Mouse (Mus musculus): ENCODE data around the gene Tnni3.

Gene Tnni3

DNA sequence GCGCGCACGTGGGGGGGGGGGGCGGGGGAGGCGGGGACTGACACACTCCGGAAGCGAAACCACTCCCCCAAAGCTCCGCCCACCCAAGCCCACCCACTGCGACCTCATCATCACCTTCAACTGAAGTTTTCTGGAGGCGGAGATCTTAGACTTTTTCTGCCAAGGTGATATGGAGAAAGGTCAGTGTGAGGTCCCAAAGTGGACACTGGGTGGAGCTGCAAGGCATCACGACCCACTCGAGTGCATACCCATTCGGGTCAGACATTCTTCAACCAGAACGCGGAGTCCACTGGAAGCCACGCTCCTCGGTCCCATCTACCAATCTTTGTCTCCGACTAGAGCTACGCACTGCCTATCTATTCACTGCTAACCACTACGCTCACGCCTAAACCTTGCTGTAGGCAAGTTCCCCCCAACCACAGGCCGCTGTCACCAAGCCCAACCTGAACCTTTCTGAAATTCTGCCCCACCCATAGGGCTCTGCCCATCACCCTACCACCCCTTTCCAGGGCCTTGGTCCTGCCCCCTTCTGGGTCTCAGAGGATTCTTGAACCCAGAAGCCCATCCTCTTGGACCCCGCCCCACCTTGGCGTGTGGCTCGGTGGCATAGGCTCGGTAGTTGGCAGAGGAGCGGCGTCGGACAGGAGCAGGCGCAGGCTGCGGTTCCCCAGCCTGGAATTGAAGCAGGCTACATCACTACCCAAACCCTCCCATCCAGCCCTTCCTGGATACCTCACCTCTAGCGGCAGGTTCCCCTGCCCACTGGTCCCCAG, 2.6 kb downstream of the Tnni3 start:
- no peak for DNase-seq (ENCODE audit: low read depth, low spot score)

DNA sequence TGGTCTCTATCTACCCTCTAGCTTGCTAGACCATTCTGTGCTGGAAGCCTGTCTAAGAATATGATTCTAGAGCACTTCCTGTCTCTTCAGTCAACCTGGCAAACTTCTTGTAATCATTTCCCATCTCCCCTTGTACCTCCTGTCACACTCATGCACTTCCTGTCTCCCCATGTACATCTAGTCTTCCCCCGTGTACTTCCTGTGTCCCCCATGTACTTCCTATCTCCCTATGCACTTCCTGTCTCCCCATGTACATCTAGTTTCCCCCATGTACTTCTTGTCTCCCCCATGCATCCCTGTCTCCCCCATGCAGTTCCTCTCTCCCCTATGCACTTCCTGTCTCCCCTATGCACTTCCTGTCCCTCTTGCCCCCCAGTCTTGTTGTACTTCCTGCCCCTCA, 5.5 kb downstream of the Tnni3 start:
- no peak for DNase-seq (ENCODE audit: low read depth, low spot score)

DNA sequence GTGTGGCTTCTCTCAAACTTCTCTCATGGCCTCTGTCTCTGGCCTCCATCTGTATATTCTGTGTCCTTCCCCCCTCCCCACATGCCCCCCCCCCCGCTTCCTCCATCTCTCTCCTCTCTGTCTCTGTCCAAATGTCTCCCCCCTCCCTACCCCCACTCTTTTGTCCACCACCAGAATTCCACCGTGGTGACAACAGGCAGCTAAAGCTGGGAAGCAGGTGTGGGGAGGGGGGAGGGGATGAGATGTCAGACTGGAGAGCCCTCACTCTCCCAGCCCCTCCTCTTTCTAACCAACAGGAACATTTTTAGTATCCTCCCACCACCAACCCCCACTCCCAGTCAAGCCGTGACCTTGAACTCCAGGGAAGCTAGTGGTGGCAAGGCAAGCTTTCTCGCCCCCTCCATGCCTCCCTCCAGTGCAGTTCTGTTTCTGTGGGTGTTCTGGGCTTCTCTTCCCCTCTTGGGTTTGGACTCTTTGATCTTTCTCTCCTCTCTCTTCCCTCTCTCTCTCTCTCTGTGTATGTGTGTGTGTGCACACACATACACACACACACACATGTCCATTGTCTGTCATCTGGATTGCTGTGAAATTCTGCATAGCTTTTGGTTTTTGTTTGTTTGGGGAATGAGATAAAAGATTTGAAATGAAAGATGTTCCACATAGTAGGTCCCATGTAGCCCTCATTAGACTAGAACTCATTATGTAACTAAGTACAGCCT, 7.5 kb downstream of the Tnni3 start, which contains the start of gene Tnnt1:
TSS of gene Tnnt1 (minus strand) at position 51 of the 719 bp plus-strand sequence.
- no peak for DNase-seq (ENCODE audit: low read depth, low spot score)

DNA sequence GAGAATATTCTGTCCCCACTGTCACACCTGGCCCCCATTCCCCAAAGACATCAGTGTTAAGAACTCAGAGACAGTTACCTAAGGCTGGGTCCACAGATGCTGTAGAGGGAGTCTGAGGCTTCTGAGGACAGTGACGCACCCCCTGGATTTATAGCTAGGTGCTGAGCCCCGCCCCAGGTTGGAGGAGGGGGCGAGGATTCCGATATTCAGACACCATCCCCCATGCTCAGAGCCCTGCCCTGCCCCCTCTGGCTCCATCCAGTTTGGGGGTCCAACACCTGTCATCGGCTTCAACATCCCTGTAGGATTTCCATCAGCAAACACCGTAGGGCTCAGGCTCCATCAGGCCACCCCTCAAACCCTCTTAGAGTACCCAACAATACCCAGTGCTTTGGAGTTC, 8.2 kb downstream of the Tnni3 start:
- DNase-seq (ENCODE audit: low read depth, low spot score) = no peak

DNA sequence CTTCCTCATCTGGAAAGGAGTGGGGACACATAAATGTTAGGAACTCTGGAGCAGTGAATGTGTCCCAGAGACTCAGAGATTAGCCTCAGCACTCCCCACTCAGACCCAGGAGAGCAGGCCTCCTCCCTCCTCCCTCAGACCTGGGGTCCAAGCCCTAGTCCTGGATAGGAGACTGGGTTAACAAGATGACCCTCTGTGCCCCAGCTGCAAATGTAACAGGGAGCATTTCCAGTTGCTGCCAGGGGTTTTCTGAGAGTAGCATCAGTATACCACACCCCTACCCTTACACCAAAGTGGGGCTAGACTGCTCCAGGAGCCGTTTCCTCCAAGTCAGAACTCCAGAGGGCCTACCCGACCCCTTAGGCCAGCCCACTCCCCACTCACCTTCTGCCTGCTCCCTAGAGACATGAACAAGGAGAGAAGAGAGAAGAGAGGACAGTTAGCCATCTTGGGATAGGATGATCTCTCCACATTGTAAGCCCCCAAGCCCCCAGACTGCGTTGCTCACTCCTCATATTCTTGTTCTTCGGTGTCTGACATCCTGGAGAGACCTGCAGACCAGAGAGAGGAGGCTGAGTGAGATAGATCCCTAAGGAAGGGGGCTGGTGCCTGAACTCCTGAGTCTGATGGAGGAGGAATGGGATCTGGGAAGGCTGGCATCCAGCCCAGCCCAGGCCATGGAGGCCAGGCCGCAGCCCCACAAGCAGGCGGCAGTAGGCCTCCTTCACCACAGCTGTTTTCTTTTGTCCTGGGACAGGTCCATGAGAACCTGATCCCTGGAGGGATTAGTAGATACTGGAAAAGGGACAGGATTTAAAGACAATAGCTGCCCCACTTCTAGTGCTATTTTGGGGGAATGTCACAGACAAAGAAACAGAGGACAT, 10.0 kb downstream of the Tnni3 start:
- DNase-seq (ENCODE audit: low read depth, low spot score) = no peak

DNA sequence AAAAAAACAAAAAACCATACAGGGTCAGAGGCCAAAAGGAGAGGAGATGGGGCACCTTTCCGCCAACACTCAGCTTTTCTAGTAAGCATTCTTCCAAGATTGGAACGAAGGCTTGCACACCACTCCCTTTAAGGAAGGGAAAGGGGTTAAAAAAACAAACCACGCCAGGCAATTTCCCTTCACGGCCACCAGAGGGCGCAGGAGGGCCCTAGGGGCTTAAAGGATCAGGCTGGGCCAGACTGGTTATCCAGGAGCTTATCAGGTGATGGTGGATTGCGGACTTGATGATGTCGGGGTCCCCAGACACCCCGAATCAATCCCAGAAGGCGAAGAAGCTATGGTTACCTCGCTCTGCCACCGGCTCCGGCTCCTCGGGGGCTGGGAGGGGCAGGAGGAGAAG, 10.8 kb downstream of the Tnni3 start:
- no peak for DNase-seq (ENCODE audit: low read depth, low spot score)

DNA sequence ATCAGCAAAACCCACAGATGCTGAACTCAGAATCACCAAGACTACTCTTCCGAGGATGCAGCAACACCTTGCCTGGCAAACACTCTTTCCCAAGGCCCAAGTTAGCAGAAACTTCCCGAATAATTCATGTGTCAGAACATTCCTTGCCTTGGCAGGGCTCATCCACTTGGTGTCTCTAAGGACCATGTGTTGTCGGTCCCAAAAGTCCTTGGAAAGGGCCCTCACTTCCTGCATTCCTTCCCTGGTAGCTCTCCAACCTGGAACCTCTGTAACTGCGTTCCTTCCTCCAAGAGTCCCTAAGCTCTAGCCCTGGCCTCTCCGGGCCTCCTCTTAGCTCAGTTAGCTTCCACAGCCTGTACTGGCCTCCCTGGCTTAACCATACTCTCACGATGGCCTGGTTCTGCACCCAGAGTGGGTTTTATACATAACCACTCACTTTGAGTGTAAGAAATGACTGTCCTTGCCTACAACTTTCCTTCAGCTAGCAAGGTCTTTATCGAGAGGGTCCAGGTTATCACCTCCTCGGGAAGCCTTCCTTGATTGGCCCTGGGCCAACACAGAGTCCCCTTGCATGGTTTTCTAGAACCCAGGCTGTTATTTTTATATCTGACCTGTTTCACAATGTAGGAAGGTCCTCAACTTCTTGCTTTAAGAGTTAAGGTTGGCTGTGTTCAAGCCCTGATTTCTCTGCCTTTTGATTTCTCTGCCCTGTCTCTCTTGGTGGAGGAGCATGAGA, 12.4 kb downstream of the Tnni3 start:
- no peak for DNase-seq (ENCODE audit: low read depth, low spot score)

DNA sequence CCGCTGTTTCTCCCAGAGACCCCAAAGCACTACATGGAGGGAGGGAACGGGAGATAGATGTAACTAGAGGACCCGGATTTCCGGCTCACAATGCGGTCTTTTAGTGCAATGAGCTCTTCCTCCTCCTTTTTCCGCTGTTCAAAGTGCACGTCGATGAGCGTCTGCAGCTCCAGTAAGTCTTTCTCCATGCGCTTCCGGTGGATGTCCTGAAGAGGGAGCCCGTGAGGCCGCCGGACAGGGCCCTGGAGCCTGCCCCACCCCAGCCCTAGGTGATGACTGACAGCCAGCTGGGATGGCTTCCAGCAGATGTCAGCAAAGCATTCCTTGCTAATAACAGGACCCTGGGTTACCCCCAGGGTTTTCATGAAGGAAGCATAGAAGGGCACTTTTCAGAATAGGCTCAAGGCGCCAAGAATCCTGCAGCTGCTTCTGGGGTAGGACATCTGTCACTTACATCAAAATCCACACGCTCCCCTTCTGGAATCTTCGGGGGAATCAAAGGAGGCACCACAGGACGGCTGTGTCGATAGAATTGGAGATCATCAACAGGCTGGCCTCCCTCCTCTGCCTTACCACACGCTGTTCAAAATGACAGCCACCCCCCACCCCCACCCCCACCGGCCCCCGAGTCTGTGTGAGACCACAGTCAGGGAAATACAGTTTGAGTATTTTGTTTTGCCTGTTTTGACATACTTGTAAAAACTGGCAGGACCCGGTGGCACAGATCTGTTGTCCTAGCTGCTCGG, 14.0 kb downstream of the Tnni3 start:
- DNase-seq (ENCODE audit: low read depth, low spot score) = no peak

DNA sequence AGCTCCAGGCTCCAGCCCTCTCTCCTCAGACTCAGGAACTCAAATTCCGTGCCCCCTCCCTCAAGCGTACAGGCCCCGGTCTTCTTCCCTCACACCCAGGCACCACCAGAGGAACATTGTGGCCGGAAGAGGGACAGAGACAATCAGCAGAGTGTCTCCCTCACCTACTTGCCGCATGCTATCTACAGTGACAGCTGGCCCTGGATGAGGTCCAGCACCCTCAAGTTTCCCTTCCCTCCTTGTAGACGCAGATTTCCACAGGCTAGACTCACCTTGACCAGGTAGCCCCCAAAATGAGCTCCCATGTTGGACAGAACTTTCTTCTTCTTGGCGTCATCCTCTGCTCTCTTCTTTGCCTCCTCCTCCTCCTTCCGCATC, 15.3 kb downstream of the Tnni3 start:
- DNase-seq (ENCODE audit: low read depth, low spot score) = no peak

DNA sequence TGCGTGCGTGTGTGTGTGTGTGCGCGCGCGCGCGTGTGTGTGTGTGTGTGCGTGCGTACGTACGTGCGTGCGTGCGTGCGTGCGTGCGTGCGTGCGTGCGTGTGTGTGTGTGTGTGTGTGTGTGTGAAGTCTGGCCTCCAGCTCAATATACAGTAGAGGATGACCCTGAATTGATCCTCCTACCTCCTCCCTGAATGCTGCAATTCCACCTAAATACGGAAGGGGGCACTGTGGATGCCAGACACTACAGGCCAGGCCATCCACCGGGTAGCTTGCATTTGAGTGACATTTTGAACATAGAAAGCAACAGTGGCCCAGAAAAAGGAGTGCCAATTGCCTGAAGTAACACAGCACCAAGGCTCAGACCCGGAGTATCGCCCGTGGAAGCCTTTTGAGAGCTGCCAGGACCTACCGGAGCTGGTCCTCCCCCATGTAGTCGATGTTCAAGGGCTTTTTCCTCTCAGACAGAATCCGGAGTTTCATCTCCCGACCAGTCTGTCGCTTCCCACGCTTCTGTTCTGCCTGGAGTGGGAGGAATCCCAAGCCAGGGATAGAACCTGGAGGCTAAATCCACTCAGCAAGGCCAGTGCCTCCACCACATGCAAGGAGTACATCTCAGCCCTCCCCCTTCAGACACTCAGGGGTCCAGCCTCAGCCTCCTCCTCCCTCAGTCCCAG, 15.8 kb downstream of the Tnni3 start:
- no peak for DNase-seq (ENCODE audit: low read depth, low spot score)

DNA sequence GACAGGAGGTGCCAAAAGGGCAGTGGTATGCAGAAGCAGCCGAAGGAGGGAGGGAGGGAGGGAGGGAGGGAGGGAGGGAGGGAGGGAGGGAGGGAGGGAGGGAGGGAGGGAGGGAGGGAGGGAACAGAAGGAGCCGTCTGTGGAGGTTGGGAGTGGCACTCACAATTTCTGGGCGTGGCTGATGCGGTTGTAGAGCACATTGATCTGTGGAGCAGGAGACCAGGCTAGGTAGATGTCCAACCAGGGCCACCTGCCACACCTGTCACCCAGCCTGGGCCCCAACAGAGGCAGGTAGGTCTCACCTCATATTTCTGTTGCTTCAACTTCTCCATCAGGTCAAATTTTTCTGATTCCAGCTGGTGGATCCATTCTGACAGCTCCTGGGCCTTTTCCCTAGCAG, 16.8 kb downstream of the Tnni3 start:
- DNase-seq (ENCODE audit: low read depth, low spot score) = no peak

DNA sequence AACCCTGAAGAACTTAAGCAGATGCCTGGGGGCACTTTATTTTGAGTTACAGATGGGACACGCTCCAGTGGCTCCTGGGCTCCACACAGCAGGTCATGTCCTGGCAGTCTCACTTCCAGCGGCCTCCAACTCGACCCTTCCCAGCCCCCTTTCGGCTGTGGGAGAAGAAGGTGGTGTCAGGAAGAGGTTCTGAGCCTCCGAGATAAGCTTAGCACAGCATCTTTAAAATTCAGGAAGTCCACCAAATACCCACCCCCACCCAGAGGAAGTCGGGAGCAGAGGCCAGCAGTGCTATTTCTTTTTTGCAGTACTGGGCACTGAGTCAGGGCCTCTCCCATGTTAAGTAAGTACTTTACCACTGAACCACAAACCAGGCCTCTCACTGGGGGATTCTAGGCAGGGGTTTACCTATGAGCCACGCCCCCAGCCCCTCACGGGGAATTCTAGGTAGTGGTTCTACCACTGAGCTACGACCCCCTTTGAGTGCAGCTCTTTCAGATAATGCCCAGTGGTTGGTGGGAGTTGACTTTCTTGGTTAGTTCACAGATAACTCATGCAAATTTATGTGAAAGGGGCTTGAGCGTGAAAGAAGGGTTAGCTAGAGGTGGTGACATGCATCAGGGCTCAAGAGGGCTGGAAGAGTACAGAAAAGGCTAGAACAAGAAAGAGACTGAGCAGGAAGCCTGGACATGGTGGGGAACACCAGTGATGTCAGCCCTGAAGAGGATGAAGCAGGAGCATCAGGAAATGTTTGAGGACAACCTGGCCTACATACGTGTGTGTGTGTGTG, 19.2 kb downstream of the Tnni3 start:
- no peak for DNase-seq (ENCODE audit: low read depth, low spot score)

DNA sequence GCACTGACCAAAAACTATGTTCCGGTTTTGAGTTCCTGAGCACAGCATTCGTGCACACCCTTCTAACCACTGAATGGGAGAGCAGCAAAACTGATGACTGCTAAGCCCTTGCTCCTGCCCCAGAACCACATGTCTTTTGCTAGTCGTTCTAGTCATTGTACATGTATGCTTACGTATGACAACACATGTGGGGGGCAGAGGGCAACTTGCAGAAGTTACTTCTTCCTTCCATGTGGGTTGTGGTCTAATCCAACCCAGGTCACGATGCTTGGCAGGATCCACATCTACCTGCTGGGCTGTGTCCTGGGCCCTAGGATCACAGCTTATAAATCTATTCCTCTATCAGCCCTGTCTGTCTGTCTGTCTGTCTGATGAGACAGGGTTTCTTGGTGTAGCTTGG, 20.2 kb downstream of the Tnni3 start:
- DNase-seq (ENCODE audit: low read depth, low spot score) = no peak

DNA sequence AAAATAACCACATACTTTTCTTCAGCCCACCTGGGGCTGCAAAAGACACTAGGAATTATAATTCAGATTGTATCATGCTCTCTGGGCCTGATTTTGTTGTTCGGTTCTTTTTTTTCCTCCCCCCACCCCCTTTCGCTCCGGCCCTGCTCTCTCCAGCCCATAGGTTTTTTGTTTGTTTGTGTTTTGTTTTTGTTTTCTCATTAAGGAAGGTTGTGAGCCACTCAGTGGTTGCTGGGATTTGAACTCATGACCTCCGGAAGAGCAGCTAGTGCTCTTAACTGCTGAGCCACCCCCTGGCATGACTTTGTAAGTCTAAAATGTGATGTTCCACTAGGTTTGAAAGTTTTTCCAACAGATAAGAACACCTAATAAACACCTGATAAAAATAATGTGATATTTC, 20.9 kb downstream of the Tnni3 start:
- DNase-seq (ENCODE audit: low read depth, low spot score) = no peak

DNA sequence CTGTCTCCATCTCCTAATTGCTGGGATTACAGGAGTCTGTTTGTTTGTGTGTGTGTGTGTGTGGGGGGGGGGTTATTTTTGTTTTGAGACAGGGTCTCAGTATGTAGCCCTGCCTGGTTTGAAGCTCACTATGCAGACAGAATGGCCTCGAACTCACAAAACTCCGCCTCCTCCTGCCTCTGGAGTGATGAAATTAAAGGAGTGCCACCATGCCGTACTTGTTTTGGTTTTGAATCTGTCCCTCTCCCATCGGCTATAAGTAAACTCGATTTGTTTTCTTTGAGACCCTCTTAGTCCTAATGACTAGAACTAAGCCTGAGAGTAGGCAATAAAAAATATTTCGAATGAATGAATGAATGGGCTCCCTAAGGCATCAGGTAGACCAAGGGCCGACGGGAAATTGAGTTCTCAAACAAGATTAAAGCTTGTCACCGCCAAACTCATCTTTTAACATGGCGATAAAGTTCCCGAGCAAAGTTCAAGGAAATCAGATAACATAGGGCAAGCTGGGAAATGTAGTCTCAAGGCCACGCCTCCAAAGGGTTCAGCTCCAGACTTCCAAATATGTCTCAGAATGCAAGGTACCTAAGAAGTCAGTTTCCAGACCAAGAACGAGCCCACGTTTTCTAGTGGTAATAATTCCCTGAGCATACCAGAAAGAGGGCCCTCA, 21.5 kb downstream of the Tnni3 start:
- DNase-seq (ENCODE audit: low read depth, low spot score) = peak; percentile 70

DNA sequence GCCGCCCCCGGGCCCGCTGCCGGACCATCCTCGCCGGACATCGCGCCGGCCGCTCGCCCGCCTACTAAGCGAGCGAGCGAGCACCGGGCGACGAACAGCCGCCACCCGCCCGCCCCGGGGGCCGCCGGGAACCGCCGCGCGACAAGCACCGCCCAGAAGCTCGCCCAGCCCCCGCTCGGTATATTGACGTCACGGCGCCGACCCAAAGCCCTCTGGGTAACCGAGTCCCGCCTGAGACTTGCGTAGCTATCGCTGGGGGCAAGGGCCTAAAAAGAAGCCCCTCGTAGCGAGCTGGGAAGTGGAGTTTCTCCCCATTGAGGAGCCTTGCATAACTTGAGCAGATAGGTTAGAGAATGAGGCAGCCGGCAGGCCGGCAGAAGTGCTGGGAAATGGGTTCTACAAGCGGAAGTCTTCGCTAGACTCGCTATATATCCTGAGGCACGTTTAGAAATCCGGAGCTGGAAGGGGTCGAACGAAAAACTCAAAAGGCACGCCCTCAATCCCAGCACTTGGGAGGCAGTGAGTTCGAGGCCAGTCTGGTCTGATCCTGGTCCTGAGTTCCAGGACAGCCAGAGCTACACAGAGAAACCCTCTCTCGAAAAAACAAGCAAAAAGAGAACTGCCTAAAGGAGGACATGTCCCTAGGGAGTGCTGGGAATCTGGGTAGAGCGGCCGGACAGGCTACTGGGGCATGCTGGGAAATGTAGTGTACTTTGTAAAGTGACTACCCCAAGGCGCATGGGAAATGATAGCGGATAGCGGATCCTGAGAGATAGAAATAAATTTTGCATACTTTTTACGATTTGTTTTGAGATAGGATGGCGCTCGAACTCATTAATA, 22.3 kb downstream of the Tnni3 start, which contains the start of gene Ppp1r12c:
TSS of gene Ppp1r12c (minus strand) at position 123 of the 840 bp plus-strand sequence.
- DNase-seq (ENCODE audit: low read depth, low spot score) = peak; percentile 88

DNA sequence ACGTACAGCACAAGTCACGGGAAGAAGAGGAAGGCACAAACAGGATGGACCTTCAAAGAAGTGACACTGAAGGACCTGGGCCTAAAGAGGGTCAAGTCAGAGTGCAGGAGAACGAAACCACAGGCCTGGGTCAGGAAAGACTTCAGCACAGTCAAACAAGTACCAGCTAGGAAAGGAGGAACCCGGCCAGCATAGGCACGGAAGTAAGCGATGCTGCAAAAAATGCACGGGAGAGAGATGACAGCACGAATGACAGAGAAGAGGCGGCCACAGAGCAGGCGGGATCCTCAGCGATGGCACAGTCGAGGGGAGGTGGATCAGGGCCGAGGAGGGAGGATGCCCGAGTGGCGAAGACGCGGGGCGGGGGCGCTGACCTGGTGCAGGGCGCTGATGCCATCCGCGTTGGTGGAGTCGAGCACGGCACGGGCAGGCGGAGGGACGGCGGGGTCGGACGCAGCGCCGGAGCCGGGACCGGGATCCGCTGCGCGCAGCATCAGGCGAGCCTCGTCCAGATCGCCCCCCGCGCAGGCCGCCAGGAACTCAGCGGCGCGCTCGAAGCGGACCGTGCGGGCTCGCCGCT, 23.0 kb downstream of the Tnni3 start:
- DNase-seq (ENCODE audit: low read depth, low spot score) = no peak

DNA sequence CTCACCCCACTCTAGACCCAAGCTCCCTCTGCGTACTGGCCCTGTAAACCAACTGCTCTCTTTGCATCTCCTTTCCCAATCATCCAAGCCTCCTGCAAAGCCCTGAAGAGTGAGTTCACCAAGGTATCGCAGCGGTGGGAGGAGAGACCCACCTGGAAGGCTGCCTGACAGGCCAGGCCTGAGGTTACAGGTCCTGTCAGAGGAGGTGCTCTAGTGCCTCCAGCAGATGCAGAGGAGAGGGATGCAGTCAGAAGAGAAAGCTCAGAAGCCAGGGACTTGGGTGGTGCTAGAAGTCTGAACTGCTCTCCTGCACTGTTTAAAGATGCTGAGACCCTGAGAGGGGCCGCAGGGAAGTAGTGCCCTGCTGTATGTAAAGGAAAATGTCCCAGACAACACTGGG, 25.0 kb downstream of the Tnni3 start:
- DNase-seq (ENCODE audit: low read depth, low spot score) = no peak
